2 mouse cellular contexts compared by ENCODE assay signal in genomic region chr5:124500037-124500436, GRCm38 (mm10).
A peak's percentile ranks its signal among the peaks of the same experiment; 100 is the strongest.
TF ChIP-seq lines count a peak whose summit lies in the region.

No protein-coding gene starts in this region.

TF ChIP-seq in ES-E14, 5 proteins besides CTCF, POLR2A, EP300 and RAD21:
- peak; percentile 80 for TF ChIP-seq ZNF384 (IDR thresholded peaks at IDR 0.05; ENCODE audit: low read depth, low read length)

TF ChIP-seq in MEL, 35 proteins besides CTCF, POLR2A, EP300 and RAD21:
- peak; percentile 52 for TF ChIP-seq ZNF384 (IDR thresholded peaks at IDR 0.05; ENCODE audit: low read depth, low read length)
TF ChIP-seq in MEL: peak in this region for 1; not testable (repeated sequence) for 34.
